Mouse (Mus musculus): ENCODE results near the gene Olah. TPM values are rescaled to one million over a fixed set of nuclear protein-coding genes. Genes with fewer than 3 reads are reported as not detected.
A peak's percentile ranks its signal among the peaks of the same experiment; 100 is the strongest.

Gene Olah
- polyA plus RNA-seq, 1 experiment from 2014 or later: not detected

DNA sequence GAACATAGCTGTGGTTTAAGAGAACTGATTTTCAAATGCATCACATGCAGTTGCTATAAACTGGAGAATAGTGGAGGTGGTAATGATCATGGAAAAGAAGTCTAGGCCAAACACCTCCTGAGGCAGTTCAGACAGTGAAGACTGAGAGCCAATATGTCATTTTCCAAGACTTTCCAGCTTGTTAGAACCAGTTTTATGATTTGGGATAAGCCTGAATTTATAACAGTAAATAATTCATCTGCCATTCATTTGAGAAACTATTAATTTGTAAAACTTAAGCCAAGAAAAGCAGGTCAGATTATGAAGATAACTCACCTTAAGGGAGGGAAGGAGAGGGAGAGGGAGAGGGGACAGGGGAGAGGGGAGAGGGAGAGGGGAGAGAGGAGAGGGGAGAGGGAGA is 43.9 kb downstream of the Olah start:
- no peaks in the 10 kb centered on the region for H3K9me3 ChIP-seq (ENCODE audit: control insufficient read depth, low read length)
- no peaks in the 10 kb centered on the region for H3K36me3 ChIP-seq (ENCODE audit: control insufficient read depth, insufficient read depth, low read length)
- H3K4me2 ChIP-seq (ENCODE audit: low read length): no peak overlapping the region
- no peak overlapping the region for H3K4me3 ChIP-seq (ENCODE audit: control insufficient read depth in 1 of 2, insufficient read depth in 1 of 2, low read depth in 1 of 2, low read length in 2 of 2)
- H3K4me1 ChIP-seq (ENCODE audit: control insufficient read depth in 2 of 2, insufficient read depth in 2 of 2, low read length in 2 of 2): no peaks in the 10 kb centered on the region
- H3K27me3 ChIP-seq (ENCODE audit: control insufficient read depth, insufficient read depth, low read length): peaks cover 1% of the 10 kb centered on the region; the same call in 1 of the 2 replicates
- H3K27ac ChIP-seq (replicated peaks in 1 of 2; ENCODE audit: control insufficient read depth in 1 of 2, insufficient read depth in 1 of 2, low read depth in 2 of 2, low read length in 2 of 2): no peak overlapping the region
- H3K9ac ChIP-seq (ENCODE audit: low read length): no peak overlapping the region
- no peak for ATAC-seq (ENCODE audit: insufficient number of reproducible peaks, insufficient read depth, low FRiP score, low read depth)

DNA sequence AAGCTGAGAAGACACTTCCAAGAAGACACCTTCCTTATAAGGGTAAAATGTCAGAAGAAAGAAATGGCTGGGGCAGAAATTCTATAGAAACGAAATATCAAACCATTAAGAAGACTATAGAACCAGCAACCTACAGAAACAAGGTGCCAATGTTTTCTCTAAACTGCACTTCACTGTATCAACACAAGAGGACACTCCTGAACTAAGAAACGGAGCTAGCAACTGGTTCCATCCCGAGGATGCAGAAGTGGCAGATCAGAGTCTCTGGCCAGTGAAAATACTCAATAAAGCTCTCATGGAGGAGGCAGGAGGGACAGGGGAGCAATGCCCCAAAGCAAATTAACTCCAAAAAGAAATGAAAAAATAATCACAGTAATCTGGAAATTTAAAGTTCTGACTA is 48.1 kb downstream of the Olah start:
- ATAC-seq (ENCODE audit: insufficient number of reproducible peaks, insufficient read depth, low FRiP score, low read depth): no peak
- Histone ChIP-seq H3K4me2 (ENCODE audit: low read length) (no peak overlapping the region), H3K36me3 (ENCODE audit: control insufficient read depth, insufficient read depth, low read length) (no peaks in the 10 kb centered on the region), H3K4me3 (ENCODE audit: control insufficient read depth in 1 of 2, insufficient read depth in 1 of 2, low read depth in 1 of 2, low read length in 2 of 2) (no peak overlapping the region), H3K9ac (ENCODE audit: low read length) (no peak overlapping the region), H3K27ac (replicated peaks in 1 of 2; ENCODE audit: control insufficient read depth in 1 of 2, insufficient read depth in 1 of 2, low read depth in 2 of 2, low read length in 2 of 2) (no peak overlapping the region), H3K9me3 (ENCODE audit: control insufficient read depth, low read length) (no peaks in the 10 kb centered on the region), H3K4me1 (ENCODE audit: control insufficient read depth in 2 of 2, insufficient read depth in 2 of 2, low read length in 2 of 2) (no peaks in the 10 kb centered on the region), H3K27me3 (ENCODE audit: control insufficient read depth, insufficient read depth, low read length) (peaks cover 10% of the 10 kb centered on the region; the same call in 1 of the 2 replicates)
- WGBS: 17% methylated on average over 3 of the region's 3 CpGs

DNA sequence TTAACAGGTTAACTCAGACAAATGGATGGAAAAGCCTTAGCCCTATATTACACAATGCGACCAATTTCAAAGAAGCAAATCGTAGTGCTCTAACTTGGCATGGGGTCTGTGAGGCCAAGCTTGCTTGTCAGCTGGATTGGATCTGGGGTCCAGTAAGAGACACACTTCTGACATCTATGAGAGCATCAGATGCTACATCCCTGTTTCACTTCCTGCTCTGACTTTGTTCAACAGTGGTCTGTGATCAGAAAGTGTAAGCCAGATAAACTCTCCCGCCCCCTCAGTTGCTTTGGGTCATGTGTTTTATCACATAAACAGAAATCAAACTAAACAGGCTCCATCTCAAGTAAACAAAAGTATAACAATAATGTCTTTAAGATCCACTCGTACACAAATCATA is 48.6 kb downstream of the Olah start:
- no peak overlapping the region for H3K4me2 ChIP-seq (ENCODE audit: low read length)
- ATAC-seq (ENCODE audit: insufficient number of reproducible peaks, insufficient read depth, low FRiP score, low read depth): no peak
- no peaks in the 10 kb centered on the region for H3K36me3 ChIP-seq (ENCODE audit: control insufficient read depth, insufficient read depth, low read length)
- WGBS: 75% methylated on average over 4 of the region's 4 CpGs
- H3K9ac ChIP-seq (ENCODE audit: low read length): no peak overlapping the region
- H3K27ac ChIP-seq (replicated peaks in 1 of 2; ENCODE audit: control insufficient read depth in 1 of 2, insufficient read depth in 1 of 2, low read depth in 2 of 2, low read length in 2 of 2): no peak overlapping the region
- H3K27me3 ChIP-seq (ENCODE audit: control insufficient read depth, insufficient read depth, low read length): peaks cover 10% of the 10 kb centered on the region; the same call in 1 of the 2 replicates
- no peaks in the 10 kb centered on the region for H3K9me3 ChIP-seq (ENCODE audit: control insufficient read depth, low read length)
- H3K4me3 ChIP-seq (ENCODE audit: control insufficient read depth in 1 of 2, insufficient read depth in 1 of 2, low read depth in 1 of 2, low read length in 2 of 2): no peak overlapping the region
- no peaks in the 10 kb centered on the region for H3K4me1 ChIP-seq (ENCODE audit: control insufficient read depth in 2 of 2, insufficient read depth in 2 of 2, low read length in 2 of 2)

DNA sequence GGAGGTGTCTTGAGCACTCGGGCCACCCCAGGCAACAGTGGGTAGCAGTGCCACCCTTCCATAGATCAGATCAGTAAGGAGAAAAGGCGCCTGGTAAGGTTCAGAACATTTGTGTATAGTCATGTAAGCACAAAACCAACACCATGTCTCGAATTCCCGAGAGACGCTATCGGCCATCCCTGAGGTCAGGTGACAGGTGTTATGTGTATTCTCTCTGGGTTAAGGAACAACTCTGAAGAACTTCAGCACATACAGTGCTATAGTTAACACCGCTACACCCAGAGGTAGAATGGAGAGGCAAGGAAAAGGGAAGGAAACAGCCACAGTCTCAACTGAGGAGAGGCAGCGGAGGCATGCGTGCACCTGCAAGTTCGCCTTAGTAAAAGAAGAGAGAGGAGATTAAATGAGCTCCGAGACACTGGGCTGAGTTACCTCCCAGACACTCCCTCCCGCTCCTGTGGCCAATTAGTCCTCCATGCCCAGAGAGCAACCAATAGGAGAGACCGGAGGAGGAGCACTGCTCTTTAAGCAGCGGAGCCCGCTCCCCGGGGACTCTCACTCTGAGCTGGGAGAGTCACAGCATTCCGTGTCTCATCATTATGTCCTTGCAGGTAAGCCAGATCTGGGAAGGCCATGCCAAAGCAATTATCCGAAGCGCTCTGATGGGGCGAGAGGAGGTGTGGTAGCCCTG is 61.3 kb downstream of the Olah start, which contains the start of gene Acbd7:
Gene Acbd7 (plus strand): TSS at position 558 of the 691 bp plus-strand sequence.
- ATAC-seq (ENCODE audit: insufficient number of reproducible peaks, insufficient read depth, low FRiP score, low read depth): no peak
- Histone ChIP-seq H3K36me3 (ENCODE audit: control insufficient read depth, insufficient read depth, low read length) (no peaks in the 10 kb centered on the region), H3K27me3 (ENCODE audit: control insufficient read depth, insufficient read depth, low read length) (peaks cover 3% of the 10 kb centered on the region; the same call in 1 of the 2 replicates), H3K4me3 (ENCODE audit: control insufficient read depth in 1 of 2, insufficient read depth in 1 of 2, low read depth in 1 of 2, low read length in 2 of 2) (peak within 1 kb of the TSS; percentile 30 to 36), H3K4me1 (ENCODE audit: control insufficient read depth in 2 of 2, insufficient read depth in 2 of 2, low read length in 2 of 2) (peaks cover 6 to 13% of the 10 kb centered on the region in 2 experiments), H3K9me3 (ENCODE audit: control insufficient read depth, low read length) (no peaks in the 10 kb centered on the region), H3K9ac (ENCODE audit: low read length) (peak within 1 kb of the TSS; percentile 44), H3K4me2 (ENCODE audit: low read length) (peak within 1 kb of the TSS; percentile 68), H3K27ac (replicated peaks in 1 of 2; ENCODE audit: control insufficient read depth in 1 of 2, insufficient read depth in 1 of 2, low read depth in 2 of 2, low read length in 2 of 2) (no peak within 1 kb of the TSS)
- 6% methylated on average over 20 of the region's 20 CpGs for WGBS

DNA sequence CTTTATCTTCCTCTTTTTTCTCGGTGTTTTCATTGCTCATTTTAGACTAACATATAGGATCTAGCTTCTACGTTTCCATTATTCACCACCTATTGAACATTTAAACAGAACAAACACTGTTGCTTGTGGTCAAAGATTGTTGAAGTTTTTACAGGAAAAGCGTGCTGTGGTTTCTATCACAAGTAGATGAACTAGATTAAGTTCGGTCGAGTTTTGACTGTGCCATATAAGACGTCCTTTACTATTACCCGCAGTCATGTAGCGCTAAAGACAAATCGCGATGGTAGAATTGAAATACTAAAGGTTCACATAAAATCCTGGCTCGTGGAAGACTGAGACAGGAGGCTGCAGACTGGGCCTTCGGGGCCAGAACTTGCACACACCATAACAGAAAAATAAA is 63.2 kb downstream of the Olah start:
- H3K4me1 ChIP-seq (ENCODE audit: control insufficient read depth in 2 of 2, insufficient read depth in 2 of 2, low read length in 2 of 2): peaks cover 6 to 13% of the 10 kb centered on the region in 2 experiments
- no peak overlapping the region for H3K9ac ChIP-seq (ENCODE audit: low read length)
- H3K4me2 ChIP-seq (ENCODE audit: low read length): no peak overlapping the region
- no peak overlapping the region for H3K4me3 ChIP-seq (ENCODE audit: control insufficient read depth in 1 of 2, insufficient read depth in 1 of 2, low read depth in 1 of 2, low read length in 2 of 2)
- 88% methylated on average over 12 of the region's 12 CpGs for WGBS
- H3K9me3 ChIP-seq (ENCODE audit: control insufficient read depth, low read length): no peaks in the 10 kb centered on the region
- no peak overlapping the region for H3K27ac ChIP-seq (replicated peaks in 1 of 2; ENCODE audit: control insufficient read depth in 1 of 2, insufficient read depth in 1 of 2, low read depth in 2 of 2, low read length in 2 of 2)
- peaks cover 16% of the 10 kb centered on the region for H3K36me3 ChIP-seq (ENCODE audit: control insufficient read depth, insufficient read depth, low read length)
- H3K27me3 ChIP-seq (ENCODE audit: control insufficient read depth, insufficient read depth, low read length): peaks cover 3% of the 10 kb centered on the region; the same call in 1 of the 2 replicates
- ATAC-seq (ENCODE audit: insufficient number of reproducible peaks, insufficient read depth, low FRiP score, low read depth): no peak

DNA sequence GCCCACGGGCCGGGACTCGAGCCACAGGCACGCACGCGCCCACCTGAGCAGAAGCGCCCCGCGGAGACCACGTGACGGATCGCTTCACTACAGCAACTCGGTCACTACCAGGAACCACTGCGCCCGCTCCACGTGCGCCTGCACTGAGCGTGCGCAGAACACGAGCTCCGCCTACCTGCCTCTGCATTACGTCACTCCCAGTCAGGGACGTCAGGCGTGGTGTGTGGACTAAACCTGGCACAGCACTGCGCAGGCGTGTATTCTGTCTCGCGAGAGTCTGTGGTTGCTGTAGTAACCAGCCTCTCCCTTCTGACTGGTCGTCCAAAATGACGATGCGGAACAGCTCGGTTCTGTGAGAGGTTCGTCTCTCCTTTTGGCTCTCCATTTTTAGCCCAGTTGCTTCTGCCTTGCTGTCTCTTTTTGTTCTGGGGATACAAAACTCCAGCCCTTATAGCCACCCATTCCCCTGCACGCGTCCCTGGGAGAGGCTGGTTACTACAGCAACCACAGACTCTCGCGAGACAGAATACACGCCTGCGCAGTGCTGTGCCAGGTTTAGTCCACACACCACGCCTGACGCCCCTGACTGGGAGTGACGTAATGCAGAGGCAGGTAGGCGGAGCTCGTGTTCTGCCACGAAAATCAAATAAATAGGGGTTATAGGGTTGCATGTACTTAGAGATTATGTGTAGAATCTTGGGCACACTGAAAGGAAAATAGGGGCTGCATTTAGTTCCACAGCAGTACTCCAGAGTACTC is 64.3 kb downstream of the Olah start, which contains the start of gene Rpp38:
Gene Rpp38 (minus strand): TSS at position 160 of the 759 bp plus-strand sequence.
- peak within 1 kb of the TSS; percentile 68 to 75 for H3K27ac ChIP-seq (replicated peaks in 1 of 2; ENCODE audit: control insufficient read depth in 1 of 2, insufficient read depth in 1 of 2, low read depth in 2 of 2, low read length in 2 of 2)
- peak; percentile 99 for ATAC-seq (ENCODE audit: insufficient number of reproducible peaks, insufficient read depth, low FRiP score, low read depth)
- H3K27me3 ChIP-seq (ENCODE audit: control insufficient read depth, insufficient read depth, low read length): peaks cover 3% of the 10 kb centered on the region; the same call in 1 of the 2 replicates
- peaks cover 27% of the 10 kb centered on the region for H3K36me3 ChIP-seq (ENCODE audit: control insufficient read depth, insufficient read depth, low read length)
- H3K9ac ChIP-seq (ENCODE audit: low read length): peak within 1 kb of the TSS; percentile 79
- H3K9me3 ChIP-seq (ENCODE audit: control insufficient read depth, low read length): no peaks in the 10 kb centered on the region
- H3K4me2 ChIP-seq (ENCODE audit: low read length): peak within 1 kb of the TSS; percentile 79
- WGBS: under 1% methylated on average over 45 of the region's 45 CpGs
- peaks cover 6 to 13% of the 10 kb centered on the region in 2 experiments for H3K4me1 ChIP-seq (ENCODE audit: control insufficient read depth in 2 of 2, insufficient read depth in 2 of 2, low read length in 2 of 2)
- peak within 1 kb of the TSS; percentile 63 to 75 for H3K4me3 ChIP-seq (ENCODE audit: control insufficient read depth in 1 of 2, insufficient read depth in 1 of 2, low read depth in 1 of 2, low read length in 2 of 2)

DNA sequence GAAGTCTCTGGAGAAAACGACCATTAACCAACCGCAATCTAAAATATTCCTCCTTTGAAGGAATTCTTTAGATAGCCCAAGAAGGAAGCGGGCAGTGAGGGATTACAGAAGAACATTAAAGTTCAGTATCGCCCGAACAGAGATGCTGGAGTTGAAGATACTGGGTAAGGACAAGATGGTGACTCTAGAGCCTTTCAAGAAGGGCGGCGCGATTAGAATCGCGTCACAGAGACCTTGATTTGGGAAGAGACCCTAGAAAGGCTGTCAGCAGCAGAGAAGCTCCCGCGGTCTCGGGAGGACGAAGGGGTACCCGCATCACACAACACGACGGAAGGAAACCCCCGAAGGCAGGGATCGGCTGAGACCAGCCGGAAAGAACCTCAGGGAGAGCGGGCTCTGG is 65.0 kb downstream of the Olah start:
- H3K27ac ChIP-seq (replicated peaks in 1 of 2; ENCODE audit: control insufficient read depth in 1 of 2, insufficient read depth in 1 of 2, low read depth in 2 of 2, low read length in 2 of 2): peak overlapping the region; percentile 59 to 68
- WGBS: under 1% methylated on average over 21 of the region's 21 CpGs
- peaks cover 6 to 13% of the 10 kb centered on the region in 2 experiments for H3K4me1 ChIP-seq (ENCODE audit: control insufficient read depth in 2 of 2, insufficient read depth in 2 of 2, low read length in 2 of 2)

More for the DNA sequence above, 65.0 kb downstream of the Olah start:
- Histone ChIP-seq H3K4me2 (ENCODE audit: low read length) (peak overlapping the region; percentile 79), H3K36me3 (ENCODE audit: control insufficient read depth, insufficient read depth, low read length) (peaks cover 32% of the 10 kb centered on the region), H3K9ac (ENCODE audit: low read length) (peak overlapping the region; percentile 79), H3K4me3 (ENCODE audit: control insufficient read depth in 1 of 2, insufficient read depth in 1 of 2, low read depth in 1 of 2, low read length in 2 of 2) (peak overlapping the region; percentile 63 to 75), H3K9me3 (ENCODE audit: control insufficient read depth, low read length) (no peaks in the 10 kb centered on the region), H3K27me3 (ENCODE audit: control insufficient read depth, insufficient read depth, low read length) (peaks cover 3% of the 10 kb centered on the region; the same call in 1 of the 2 replicates)
- 0 out of 2 replicates have a peak, but pooled peaks have one; percentile 6 for ATAC-seq (ENCODE audit: insufficient number of reproducible peaks, insufficient read depth, low FRiP score, low read depth)

Measured in heart, embryonic 14.5 days (tissue).